Mouse (Mus musculus): ENCODE results near the gene Zfp280d. TPM values are rescaled to one million over a fixed set of nuclear protein-coding genes. Genes with fewer than 3 reads are reported as not detected.

Zfp280d gene
- polyA plus RNA-seq, 1 experiment from 2014 or later = 11.4 TPM

GRCm38 (mm10) chr9:72374074-72374473 is 99.4 kb downstream of the Zfp280d start:
- no peak for ATAC-seq (ENCODE audit: insufficient read depth)
- no peak overlapping the region for H3K4me2 ChIP-seq
- 78% methylated on average over 3 of the region's 3 CpGs for whole genome bisulfite sequencing (ENCODE audit: insufficient replicate concordance)
- H3K4me1 ChIP-seq (replicated peaks) = no peaks in the 10 kb centered on the region
- no peaks in the 10 kb centered on the region for H3K9me3 ChIP-seq (replicated peaks)
- H3K27ac ChIP-seq (replicated peaks) = no peak overlapping the region
- no peaks in the 10 kb centered on the region for H3K36me3 ChIP-seq (replicated peaks)
- H3K27me3 ChIP-seq = no peaks in the 10 kb centered on the region
- H3K4me3 ChIP-seq (replicated peaks) = no peak overlapping the region
- no peak overlapping the region for H3K9ac ChIP-seq

GRCm38 (mm10) chr9:72374996-72375395 is 100.3 kb downstream of the Zfp280d start:
- H3K4me2 ChIP-seq = no peak overlapping the region
- H3K4me3 ChIP-seq (replicated peaks) = no peak overlapping the region
- no peaks in the 10 kb centered on the region for H3K36me3 ChIP-seq (replicated peaks)
- H3K9me3 ChIP-seq (replicated peaks) = no peaks in the 10 kb centered on the region
- H3K9ac ChIP-seq = no peak overlapping the region
- 76% methylated on average over 4 of the region's 4 CpGs for WGBS (ENCODE audit: insufficient replicate concordance)
- no peak overlapping the region for H3K27ac ChIP-seq (replicated peaks)
- H3K27me3 ChIP-seq = no peaks in the 10 kb centered on the region
- ATAC-seq (ENCODE audit: insufficient read depth) = no peak
- H3K4me1 ChIP-seq (replicated peaks) = no peaks in the 10 kb centered on the region

- no peak for ATAC-seq (ENCODE audit: insufficient read depth)
- 58% methylated on average over 3 of the region's 3 CpGs for WGBS (ENCODE audit: insufficient replicate concordance)
- Histone ChIP-seq H3K4me1 (replicated peaks) (no peaks in the 10 kb centered on the region), H3K4me3 (replicated peaks) (no peak overlapping the region), H3K27me3 (no peaks in the 10 kb centered on the region), H3K27ac (replicated peaks) (no peak overlapping the region), H3K9ac (no peak overlapping the region), H3K9me3 (replicated peaks) (no peaks in the 10 kb centered on the region), H3K4me2 (no peak overlapping the region), H3K36me3 (replicated peaks) (no peaks in the 10 kb centered on the region)
Measured at GRCm38 (mm10) chr9:72375639-72376038, 101.0 kb downstream of the Zfp280d start.

- H3K9me3 ChIP-seq (replicated peaks) = no peaks in the 10 kb centered on the region
- H3K36me3 ChIP-seq (replicated peaks) = no peaks in the 10 kb centered on the region
- H3K27ac ChIP-seq (replicated peaks) = no peak overlapping the region
- H3K4me1 ChIP-seq (replicated peaks) = no peaks in the 10 kb centered on the region
- H3K4me3 ChIP-seq (replicated peaks) = no peak overlapping the region
- ATAC-seq (ENCODE audit: insufficient read depth) = no peak
- H3K27me3 ChIP-seq = no peaks in the 10 kb centered on the region
- 72% methylated on average over 7 of the region's 7 CpGs for WGBS (ENCODE audit: insufficient replicate concordance)
- no peak overlapping the region for H3K9ac ChIP-seq
- no peak overlapping the region for H3K4me2 ChIP-seq
Measured at GRCm38 (mm10) chr9:72385786-72386185, 111.1 kb downstream of the Zfp280d start.

GRCm38 (mm10) chr9:72388934-72389333 is 114.3 kb downstream of the Zfp280d start:
- no peak overlapping the region for H3K4me2 ChIP-seq
- no peaks in the 10 kb centered on the region for H3K4me1 ChIP-seq (replicated peaks)
- H3K27ac ChIP-seq (replicated peaks) = no peak overlapping the region
- H3K36me3 ChIP-seq (replicated peaks) = no peaks in the 10 kb centered on the region
- ATAC-seq (ENCODE audit: insufficient read depth) = no peak
- no peaks in the 10 kb centered on the region for H3K27me3 ChIP-seq
- WGBS (ENCODE audit: insufficient replicate concordance) = 60% methylated on average over 4 of the region's 4 CpGs
- H3K9me3 ChIP-seq (replicated peaks) = no peaks in the 10 kb centered on the region
- no peak overlapping the region for H3K9ac ChIP-seq
- no peak overlapping the region for H3K4me3 ChIP-seq (replicated peaks)

GRCm38 (mm10) chr9:72389431-72390002 is 114.9 kb downstream of the Zfp280d start:
- WGBS (ENCODE audit: insufficient replicate concordance) = 60% methylated on average over 14 of the region's 14 CpGs

GRCm38 (mm10) chr9:72390321-72391077 is 115.8 kb downstream of the Zfp280d start:
- whole genome bisulfite sequencing (ENCODE audit: insufficient replicate concordance) = 70% methylated on average over 12 of the region's 12 CpGs
- Histone ChIP-seq H3K4me1 (replicated peaks) (no peaks in the 10 kb centered on the region), H3K9ac (no peak overlapping the region), H3K27ac (replicated peaks) (no peak overlapping the region), H3K36me3 (replicated peaks) (no peaks in the 10 kb centered on the region), H3K4me2 (no peak overlapping the region), H3K4me3 (replicated peaks) (no peak overlapping the region), H3K27me3 (no peaks in the 10 kb centered on the region), H3K9me3 (replicated peaks) (no peaks in the 10 kb centered on the region)
- ATAC-seq (ENCODE audit: insufficient read depth) = no peak

More at GRCm38 (mm10) chr9:72389431-72390002, 114.9 kb downstream of the Zfp280d start:
- no peak overlapping the region for H3K4me3 ChIP-seq (replicated peaks)
- H3K9me3 ChIP-seq (replicated peaks) = no peaks in the 10 kb centered on the region
- no peaks in the 10 kb centered on the region for H3K36me3 ChIP-seq (replicated peaks)
- H3K27me3 ChIP-seq = no peaks in the 10 kb centered on the region
- H3K4me1 ChIP-seq (replicated peaks) = no peaks in the 10 kb centered on the region
- H3K27ac ChIP-seq (replicated peaks) = no peak overlapping the region
- ATAC-seq (ENCODE audit: insufficient read depth) = no peak
- H3K4me2 ChIP-seq = no peak overlapping the region
- no peak overlapping the region for H3K9ac ChIP-seq

GRCm38 (mm10) chr9:72392686-72393085 is 118.0 kb downstream of the Zfp280d start:
- 67% methylated on average over 7 of the region's 7 CpGs for WGBS (ENCODE audit: insufficient replicate concordance)
- Histone ChIP-seq H3K36me3 (replicated peaks) (no peaks in the 10 kb centered on the region), H3K4me3 (replicated peaks) (no peak overlapping the region), H3K9ac (no peak overlapping the region), H3K4me2 (no peak overlapping the region), H3K4me1 (replicated peaks) (peaks cover 14% of the 10 kb centered on the region), H3K27ac (replicated peaks) (no peak overlapping the region), H3K27me3 (no peaks in the 10 kb centered on the region), H3K9me3 (replicated peaks) (no peaks in the 10 kb centered on the region)
- ATAC-seq (ENCODE audit: insufficient read depth) = no peak

GRCm38 (mm10) chr9:72393238-72393637 is 118.6 kb downstream of the Zfp280d start:
- H3K27me3 ChIP-seq = no peaks in the 10 kb centered on the region
- no peak for ATAC-seq (ENCODE audit: insufficient read depth)
- WGBS (ENCODE audit: insufficient replicate concordance) = 78% methylated on average over 15 of the region's 15 CpGs
- H3K9ac ChIP-seq = no peak overlapping the region
- H3K4me3 ChIP-seq (replicated peaks) = no peak overlapping the region
- no peak overlapping the region for H3K27ac ChIP-seq (replicated peaks)
- H3K4me2 ChIP-seq = no peak overlapping the region
- peaks cover 19% of the 10 kb centered on the region for H3K4me1 ChIP-seq (replicated peaks)
- H3K36me3 ChIP-seq (replicated peaks) = no peaks in the 10 kb centered on the region
- H3K9me3 ChIP-seq (replicated peaks) = no peaks in the 10 kb centered on the region

GRCm38 (mm10) chr9:72393869-72394341 is 119.2 kb downstream of the Zfp280d start:
- Histone ChIP-seq H3K27me3 (no peaks in the 10 kb centered on the region), H3K4me3 (replicated peaks) (no peak overlapping the region), H3K27ac (replicated peaks) (no peak overlapping the region), H3K9ac (no peak overlapping the region), H3K36me3 (replicated peaks) (no peaks in the 10 kb centered on the region), H3K4me1 (replicated peaks) (peaks cover 19% of the 10 kb centered on the region), H3K9me3 (replicated peaks) (no peaks in the 10 kb centered on the region), H3K4me2 (no peak overlapping the region)
- no peak for ATAC-seq (ENCODE audit: insufficient read depth)
- 66% methylated on average over 8 of the region's 8 CpGs for WGBS (ENCODE audit: insufficient replicate concordance)

GRCm38 (mm10) chr9:72400121-72400520 is 125.5 kb downstream of the Zfp280d start:
- no peak overlapping the region for H3K4me2 ChIP-seq
- no peak overlapping the region for H3K9ac ChIP-seq
- no peaks in the 10 kb centered on the region for H3K9me3 ChIP-seq (replicated peaks)
- no peak overlapping the region for H3K4me3 ChIP-seq (replicated peaks)
- ATAC-seq (ENCODE audit: insufficient read depth) = no peak
- no peak overlapping the region for H3K27ac ChIP-seq (replicated peaks)
- no peaks in the 10 kb centered on the region for H3K36me3 ChIP-seq (replicated peaks)
- H3K27me3 ChIP-seq = no peaks in the 10 kb centered on the region; the same call in 1 of the 2 replicates
- 29% methylated on average over 4 of the region's 4 CpGs for WGBS (ENCODE audit: insufficient replicate concordance)
- H3K4me1 ChIP-seq (replicated peaks) = peaks cover 35% of the 10 kb centered on the region
